Comparison of ENCODE assay signal across 29 mouse cellular contexts in the genomic region with DNA sequence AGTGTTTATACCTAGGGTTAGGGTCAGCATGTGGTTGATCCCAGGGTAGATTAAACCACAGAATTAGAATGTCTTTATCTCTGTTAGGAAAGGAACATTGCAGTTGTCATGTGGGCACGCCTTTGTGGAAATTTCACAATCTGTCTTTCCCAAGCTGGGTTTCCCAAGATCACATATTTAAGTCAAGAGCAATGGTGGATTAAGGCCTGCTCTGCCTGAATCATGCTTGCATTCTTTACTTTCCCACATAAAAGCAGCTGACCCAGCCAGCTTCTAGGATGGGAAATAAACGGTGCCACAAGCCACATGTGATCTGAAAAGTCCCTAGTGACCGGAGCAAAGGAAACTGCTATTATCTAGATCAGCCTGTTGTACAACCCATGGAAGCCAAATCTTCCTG. TPM values are rescaled to one million over a fixed set of nuclear protein-coding genes. Genes with fewer than 3 reads are reported as not detected.
A peak's percentile ranks its signal among the peaks of the same experiment; 100 is the strongest.
DNase-seq lines count a peak whose midpoint lies in the region; ATAC-seq and TF ChIP-seq lines count a peak whose summit lies in the region.
"Had no signal": no experiment of that assay in that cellular context is flagged by ENCODE, and none has a peak within 500 bp of the region (broad histone marks: within the 10 kb centered on the region; RNA-seq: fewer than 3 reads in every experiment).

No protein-coding gene starts in this region.

- H3K4me3 ChIP-seq in spleen, adult 2 months (ENCODE audit: extremely low read depth, insufficient read depth, insufficient read length) = no peak overlapping the region
- no peak overlapping the region for H3K4me3 ChIP-seq in macrophage (ENCODE audit: inconsistent target)
- H3K4me3 ChIP-seq in heart, embryonic 11.5 days (ENCODE audit: low read depth, low read length) = no peak overlapping the region
- H3K4me3 ChIP-seq: embryonic facial prominence, embryonic 13.5 days; erythroblast, embryonic 14.5 days; forebrain, embryonic 15.5 days; heart, embryonic 15.5 days; hindbrain, embryonic 13.5 days; left cerebral cortex, adult 2 months; midbrain, embryonic 10.5 days had no signal

- no peak for ATAC-seq in heart, embryonic 11.5 days (replicated peaks; ENCODE audit: insufficient number of reproducible peaks, low FRiP score, low TSS enrichment)
- ATAC-seq: CD4-positive, CD25-positive, alpha-beta regulatory T cell, adult 4 months; forebrain, embryonic 15.5 days; inflammation-experienced regulatory T-cells, adult 6 months; Patski had no signal

- no peaks in the 10 kb centered on the region for H3K4me1 ChIP-seq in spleen, adult 2 months (ENCODE audit: control insufficient read depth, insufficient read depth, insufficient read length)
- no peaks in the 10 kb centered on the region for H3K4me1 ChIP-seq in heart, embryonic 11.5 days (ENCODE audit: control insufficient read depth, insufficient read depth, low read length)
- H3K4me1 ChIP-seq: embryonic facial prominence, embryonic 13.5 days; forebrain, embryonic 15.5 days; heart, embryonic 15.5 days; hindbrain, embryonic 13.5 days; midbrain, embryonic 10.5 days had no signal

- TF ChIP-seq POLR2A in spleen, adult 2 months (IDR thresholded peaks at IDR 0.05; ENCODE audit: low read depth, low read length) = no peak

- no peak for DNase-seq in spleen, adult 2 months (ENCODE audit: low read depth in 1 of 2, low spot score in 2 of 2)
- no peak for DNase-seq in spleen, postnatal 10 days (ENCODE audit: low spot score in 2 of 2)
- peak; percentile 70 for DNase-seq in adipocyte (ENCODE audit: low spot score)
- no peak for DNase-seq in frontal cortex, adult 2 months (ENCODE audit: extremely low spot score in 1 of 2, low spot score in 1 of 2)
- DNase-seq in testis, postnatal 14 days (ENCODE audit: low spot score) = no peak
- DNase-seq: adrenal gland, adult 2 months; cerebellum, adult 2 months; cerebellum, postnatal 25 days; gastrocnemius, postnatal 25 days; heart, postnatal 36 days; kidney, adult 2 months; retina, postnatal 1 day; right cerebral cortex, postnatal 25 days; spleen, adult 18-20 months; thymus, postnatal 36 days had no signal

- H3K36me3 ChIP-seq in spleen, adult 2 months (ENCODE audit: control insufficient read depth, insufficient read depth, low read length) = no peaks in the 10 kb centered on the region
- H3K36me3 ChIP-seq in macrophage (ENCODE audit: inconsistent target) = no peaks in the 10 kb centered on the region
- H3K36me3 ChIP-seq in heart, embryonic 11.5 days (ENCODE audit: control insufficient read depth, insufficient read depth, low read length) = no peaks in the 10 kb centered on the region
- H3K36me3 ChIP-seq: embryonic facial prominence, embryonic 13.5 days; forebrain, embryonic 15.5 days; heart, embryonic 15.5 days; hindbrain, embryonic 13.5 days; midbrain, embryonic 10.5 days had no signal

- WGBS in spleen, adult 2 months = 64% methylated on average over 3 of the region's 3 CpGs
- WGBS in macrophage (ENCODE audit: missing documents) = 22% methylated on average over 3 of the region's 3 CpGs
- 75% methylated on average over 3 of the region's 3 CpGs for WGBS in heart, embryonic 11.5 days (ENCODE audit: insufficient replicate concordance)

- peak overlapping the region; percentile 41 for H3K27ac ChIP-seq in spleen, adult 2 months (ENCODE audit: insufficient read depth, low read length)
- H3K27ac ChIP-seq in macrophage = peak overlapping the region; percentile 92
- H3K27ac ChIP-seq in heart, embryonic 11.5 days (ENCODE audit: low read depth, low read length) = no peak overlapping the region
- H3K27ac ChIP-seq: embryonic facial prominence, embryonic 13.5 days; forebrain, embryonic 15.5 days; heart, embryonic 15.5 days; hindbrain, embryonic 13.5 days; kidney, postnatal 0 days; left cerebral cortex, adult 2 months; liver, embryonic 14.5 days; midbrain, embryonic 10.5 days had no signal

- no peak overlapping the region for H3K4me2 ChIP-seq in heart, embryonic 11.5 days
- H3K4me2 ChIP-seq: embryonic facial prominence, embryonic 13.5 days; forebrain, embryonic 15.5 days; heart, embryonic 15.5 days; hindbrain, embryonic 13.5 days had no signal

- no peaks in the 10 kb centered on the region for H3K9me3 ChIP-seq in heart, embryonic 11.5 days (replicated peaks; ENCODE audit: control insufficient read depth, low read length)
- H3K9me3 ChIP-seq: embryonic facial prominence, embryonic 13.5 days; forebrain, embryonic 15.5 days; heart, embryonic 15.5 days; hindbrain, embryonic 13.5 days; midbrain, embryonic 10.5 days had no signal

- no peak for TF ChIP-seq CTCF in spleen, adult 2 months (IDR thresholded peaks at IDR 0.05; ENCODE audit: extremely low read depth, insufficient read depth, insufficient read length, insufficient replicate concordance)

- H3K27me3 ChIP-seq in spleen, adult 2 months (ENCODE audit: control insufficient read depth, insufficient read depth, low read length) = no peaks in the 10 kb centered on the region
- no peaks in the 10 kb centered on the region for H3K27me3 ChIP-seq in heart, embryonic 11.5 days (ENCODE audit: control insufficient read depth, insufficient read depth, low read length)
- H3K27me3 ChIP-seq: forebrain, embryonic 15.5 days; heart, embryonic 15.5 days had no signal

- H3K9ac ChIP-seq in heart, embryonic 11.5 days (ENCODE audit: low read depth, low read length) = no peak overlapping the region
- H3K9ac ChIP-seq: embryonic facial prominence, embryonic 13.5 days; forebrain, embryonic 15.5 days; heart, embryonic 15.5 days; hindbrain, embryonic 13.5 days; liver, embryonic 14.5 days had no signal

- peaks cover 97% of the 10 kb centered on the region for H3K79me2 ChIP-seq in macrophage (ENCODE audit: inconsistent target)

RNA-seq across cellular contexts. Expression of a gene that starts 6.5 kb away (rescaled TPM):
- polyA plus RNA-seq in spleen, adult 2 months (2012; rRNA removed) = 2.3 and 2.4 TPM in 2 replicates
- total RNA-seq in macrophage (2018; cell fraction: chromatin; rRNA removed) = 100 to 1,000 TPM in 6 of 26 experiments, 10 to 100 TPM in 20; 10.6 to 117 (median 74.4) TPM
- 100 to 1,000 TPM; 155 to 306 (median 211) TPM for total RNA-seq in macrophage (2018; cell fraction: cytosol; rRNA removed)
- 100 to 1,000 TPM in 24 of 26 experiments, 10 to 100 TPM in 2; 54.0 to 337 (median 209) TPM for total RNA-seq in macrophage (2018; cell fraction: nucleus; rRNA removed)
- 156 to 374 TPM (median 283 TPM) in 3 replicates for polyA plus RNA-seq in macrophage (2018)
- 0.78 and 1.3 TPM in 2 replicates for polyA plus RNA-seq in frontal cortex, adult 2 months (2012; rRNA removed)
- polyA plus RNA-seq in heart, embryonic 11.5 days (2014; fragmentation: Nextera tagmentation; extraction: Ambion mirVana) = 0.31 and 0.34 TPM in 2 replicates
- polyA plus RNA-seq: CD4-positive, CD25-positive, alpha-beta regulatory T cell, adult 4 months; erythroblast, embryonic 14.5 days; Patski had no signal

RNA-seq across cellular contexts. Expression of a gene that starts 37.4 kb away (rescaled TPM):
- polyA plus RNA-seq in spleen, adult 2 months (2012; rRNA removed) = 26.3 and 27.8 TPM in 2 replicates
- total RNA-seq in macrophage (2018; cell fraction: chromatin; rRNA removed) = 10 to 100 TPM; 10.9 to 46.8 (median 20.4) TPM
- total RNA-seq in macrophage (2018; cell fraction: cytosol; rRNA removed) = 100 to 1,000 TPM; 184 to 321 (median 261) TPM
- 100 to 1,000 TPM in 9 of 26 experiments, 10 to 100 TPM in 17; 54.4 to 191 (median 92.7) TPM for total RNA-seq in macrophage (2018; cell fraction: nucleus; rRNA removed)
- polyA plus RNA-seq in macrophage (2018) = 180 to 539 TPM (median 250 TPM) in 3 replicates
- 437 and 488 TPM in 2 replicates for polyA plus RNA-seq in frontal cortex, adult 2 months (2012; rRNA removed)
- polyA plus RNA-seq in heart, embryonic 11.5 days (2014; fragmentation: Nextera tagmentation; extraction: Ambion mirVana) = 725 and 775 TPM in 2 replicates

Comparison
In these comparisons a context has a peak if more than half of its experiments do, and no peak if none do; other contexts are left out.
1. RNA of a gene that starts 6.5 kb away (polyA plus RNA-seq): 156 to 374 TPM in macrophage; 2.3 to 2.4 TPM in spleen, adult 2 months, 0.78 to 1.3 TPM in frontal cortex, adult 2 months and 0.31 to 0.34 TPM in heart, embryonic 11.5 days; every median in the first group is over 10 times any median in the second.